Mouse (Mus musculus) lung, postnatal 0 days (tissue): ENCODE measurements around the gene Mylk. TPM values are rescaled to one million over a fixed set of nuclear protein-coding genes. Genes with fewer than 3 reads are reported as not detected.
"Not testable (repeated sequence)": the region's sequence is repeated elsewhere in the genome, so short reads cannot be mapped to it uniquely, and the experiment has no call there.

Source experiments
- ATAC-seq: fragments of 200-750 bp; cut with Nextera tagmentation; 2 replicates; pipeline ENCODE4 v1.8.0; 2017; ENCODE audit warnings: moderate library complexity
- DNase-seq: peaks from one replicate; pipeline ENCODE4 v3.0.0-alpha.2; 2016; ENCODE audit warnings: low spot score
- H3K27ac ChIP-seq: fragments of 300-500 bp; sonication (generic); 2 replicates; pipeline ENCODE4 v1.5.1; 2014; ENCODE audit warnings: antibody characterized with exemption, mild to moderate bottlenecking, low read length, mixed read lengths
- H3K27me3 ChIP-seq: fragments of 300-500 bp; sonication (generic); replicated peaks from 2 replicates; pipeline ENCODE4 v1.6.1; 2014; ENCODE audit warnings: low read length, mixed read lengths; ENCODE audit not compliant: insufficient read depth
- H3K36me3 ChIP-seq: fragments of 300-500 bp; sonication (generic); 2 replicates; pipeline ENCODE4 v1.6.1; 2014; ENCODE audit warnings: low read length, mixed read lengths; ENCODE audit not compliant: insufficient read depth
- H3K4me1 ChIP-seq: fragments of 300-500 bp; sonication (generic); 2 replicates; pipeline ENCODE4 v1.6.1; 2014; ENCODE audit warnings: antibody characterized with exemption, low read depth, low read length, mixed read lengths; ENCODE audit not compliant: insufficient read depth
- H3K4me2 ChIP-seq: fragments of 300-500 bp; sonication (generic); replicated peaks from 2 replicates; pipeline ENCODE4 v1.6.1; 2014; ENCODE audit warnings: low read depth, mild to moderate bottlenecking, low read length, moderate library complexity, mixed read lengths
- H3K4me3 ChIP-seq: fragments of 300-500 bp; sonication (generic); 2 replicates; pipeline ENCODE4 v1.5.1; 2014; ENCODE audit warnings: low read depth, low read length
- H3K9ac ChIP-seq: fragments of 300-500 bp; sonication (generic); replicated peaks from 2 replicates; pipeline ENCODE4 v1.6.1; 2014; ENCODE audit warnings: low read depth, mild to moderate bottlenecking
- H3K9me3 ChIP-seq: fragments of 300-500 bp; sonication (generic); 2 replicates; pipeline ENCODE4 v1.6.1; 2016; ENCODE audit warnings: low read length, mixed read lengths
- CTCF ChIP-seq: IDR thresholded peaks from 2 replicates; pipeline ENCODE4 v1.5.1; 2016; ENCODE audit warnings: antibody characterized with exemption, mild to moderate bottlenecking
- EP300 ChIP-seq: IDR thresholded peaks from 2 replicates; pipeline ENCODE4 v1.6.1; 2016; ENCODE audit warnings: antibody characterized with exemption, mild to moderate bottlenecking, control low read depth
- WGBS: fragments of 180-500 bp; shearing (Covaris S2); extraction: QIAGEN DNeasy Blood & Tissue Kit; methylation state at CpG from one replicate; pipeline ENCODE4 v1.1.7; 2014; 5-methylcytosine and 5-hydroxymethylcytosine counted together
- polyA plus RNA-seq: library from polyadenylated mRNA; unstranded; fragments of >200 nt; fragmentation: Nextera tagmentation; extraction: Ambion mirVana; gene quantifications from 2 replicates; pipeline ENCODE4 v1.2.1, GENCODE M21; 2015

Mylk gene
- polyA plus RNA-seq, 1 experiment from 2014 or later, result 55.7 TPM

- Histone ChIP-seq H3K9me3 (no peaks in the 10 kb centered on the region), H3K27me3 (no peaks in the 10 kb centered on the region), H3K4me3 (no peak overlapping the region), H3K4me1 (no peaks in the 10 kb centered on the region), H3K4me2 (no peak overlapping the region), H3K27ac (no peak overlapping the region), H3K36me3 (no peaks in the 10 kb centered on the region), H3K9ac (no peak overlapping the region)
- ATAC-seq (no peak; the same call in 1 of the 2 replicates), DNase-seq (no peak)
- WGBS, result 51% methylated on average over 5 of the region's 5 CpGs
- no peak for TF ChIP-seq EP300
- no peak for TF ChIP-seq CTCF
Measured at GRCm38 (mm10) chr16:34801222-34801621, 56.2 kb downstream of the Mylk start.

DNA sequence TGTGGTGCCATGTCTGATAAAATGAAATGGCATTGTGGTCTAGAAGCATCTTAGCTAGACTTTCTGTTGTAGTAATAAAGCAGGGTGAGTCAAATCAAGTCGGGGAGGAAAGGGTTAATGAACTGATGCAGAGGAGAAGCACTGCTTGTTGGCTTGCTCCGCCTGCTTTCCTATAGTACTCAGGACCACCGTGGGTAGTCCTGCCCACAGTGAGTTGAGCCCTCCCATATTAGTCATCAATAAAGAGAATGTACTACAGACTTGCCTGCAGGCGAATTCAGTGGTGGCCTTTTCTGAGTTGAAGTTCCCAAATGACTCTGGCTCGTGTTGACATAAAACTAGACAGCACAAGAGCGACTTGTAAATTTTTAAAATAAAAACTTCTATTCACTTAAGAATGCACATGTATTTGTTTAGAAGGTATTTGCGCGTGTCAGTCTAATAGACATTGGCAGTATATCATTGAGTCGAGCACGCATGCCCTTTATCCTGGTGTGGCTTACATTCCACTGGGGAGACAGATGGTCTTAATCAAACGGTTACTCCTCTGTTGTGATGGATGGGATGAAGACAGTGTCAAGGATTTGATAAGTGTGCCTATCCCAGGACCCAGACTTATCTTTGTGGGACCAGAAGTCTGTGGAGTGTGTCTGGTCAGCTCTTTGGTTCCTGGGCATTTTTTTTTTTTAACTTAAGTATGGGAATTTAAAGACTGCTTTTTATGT, 59.4 kb downstream of the Mylk start:
- Histone ChIP-seq H3K4me3 (no peak overlapping the region), H3K27me3 (no peaks in the 10 kb centered on the region), H3K36me3 (no peaks in the 10 kb centered on the region), H3K9me3 (no peaks in the 10 kb centered on the region), H3K9ac (no peak overlapping the region), H3K4me1 (no peaks in the 10 kb centered on the region), H3K4me2 (no peak overlapping the region), H3K27ac (no peak overlapping the region)
- WGBS, result 44% methylated on average over 11 of the region's 11 CpGs
- TF ChIP-seq EP300, result no peak
- no peak for TF ChIP-seq CTCF
- ATAC-seq (no peak), DNase-seq (no peak)

DNA sequence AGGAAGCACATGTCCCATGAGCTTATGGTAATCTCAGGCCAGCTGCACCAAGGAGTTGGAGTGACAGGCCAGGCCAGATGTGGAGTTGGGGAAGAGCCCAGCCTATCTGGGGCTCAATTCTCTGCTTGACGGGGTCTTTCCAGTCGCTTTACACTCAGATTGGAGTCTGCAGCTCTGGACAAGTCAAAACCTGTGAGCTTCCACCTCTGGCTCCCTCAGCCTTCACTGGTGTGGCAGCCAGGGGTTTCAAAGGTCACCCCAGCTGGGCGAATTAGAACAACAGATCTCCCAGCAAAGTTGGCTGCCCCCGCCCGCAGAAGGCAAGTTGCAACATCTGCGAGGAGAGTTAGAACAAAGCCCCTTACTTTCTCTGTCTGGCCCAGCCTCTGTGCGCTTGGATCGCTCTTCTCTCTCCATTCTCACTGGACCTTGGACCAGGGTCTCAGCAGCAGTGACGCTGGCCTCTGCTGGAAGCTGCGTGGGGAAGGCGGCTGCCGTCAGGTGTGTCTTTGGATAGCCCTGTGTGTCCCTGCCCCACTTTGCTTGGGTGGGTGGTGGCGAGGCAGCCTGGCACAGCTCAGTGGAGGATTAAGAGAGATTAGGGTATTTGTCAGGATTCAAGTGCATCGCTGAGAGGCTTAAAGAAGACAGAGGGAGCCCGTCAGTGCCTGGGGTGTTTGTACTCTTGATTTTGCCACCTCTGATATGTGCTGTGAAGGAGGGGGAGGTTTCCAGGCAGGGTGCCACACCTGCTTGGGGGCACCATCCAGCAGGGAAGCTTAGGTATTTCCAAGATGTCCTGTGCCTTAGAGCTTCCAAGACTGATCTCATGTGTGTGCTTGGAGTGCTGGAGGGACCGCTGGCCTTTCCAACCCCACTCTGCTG, 62.1 kb downstream of the Mylk start:
- peak; percentile 72 for DNase-seq
- ATAC-seq, result peak; percentile 63
- TF ChIP-seq CTCF, result no peak
- TF ChIP-seq EP300, result no peak
- Histone ChIP-seq H3K4me1 (no peaks in the 10 kb centered on the region), H3K9me3 (no peaks in the 10 kb centered on the region), H3K9ac (0 out of 2 replicates have a peak overlapping the region, but pooled peaks have one; percentile 26), H3K4me2 (peak overlapping the region; percentile 44), H3K27ac (peak overlapping the region; percentile 85), H3K4me3 (peak overlapping the region; percentile 31), H3K36me3 (no peaks in the 10 kb centered on the region), H3K27me3 (no peaks in the 10 kb centered on the region)
- 33% methylated on average over 16 of the region's 16 CpGs for WGBS

DNA sequence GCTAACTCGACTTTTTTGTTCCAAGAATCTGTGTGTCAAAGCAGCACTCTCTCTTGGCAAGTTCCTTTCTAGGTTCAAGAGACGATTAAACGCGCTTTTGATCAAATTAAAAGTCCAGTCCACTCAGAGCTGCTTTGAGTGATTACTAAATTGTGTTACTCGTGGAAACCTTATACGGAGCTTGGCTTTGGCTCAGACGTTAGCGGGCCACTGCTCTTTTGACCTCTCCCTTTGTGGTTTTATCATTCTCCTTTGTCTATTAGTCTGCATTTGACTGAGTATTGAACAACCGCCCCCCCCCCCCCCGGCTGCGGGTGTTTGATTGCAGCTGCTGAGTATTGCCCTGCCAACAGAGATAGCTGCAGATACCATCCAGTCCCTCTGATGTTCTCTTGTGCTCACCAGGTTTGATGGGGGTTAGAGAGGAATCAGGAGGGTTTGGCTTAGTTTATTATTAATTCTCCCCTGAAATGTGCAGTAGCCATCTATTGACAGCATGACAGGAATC, 62.8 kb downstream of the Mylk start:
- no peaks in the 10 kb centered on the region for H3K36me3 ChIP-seq
- no peaks in the 10 kb centered on the region for H3K9me3 ChIP-seq
- 20% methylated on average over 10 of the region's 11 CpGs for WGBS
- H3K4me2 ChIP-seq, result peak overlapping the region; percentile 44
- H3K4me3 ChIP-seq, result peak overlapping the region; percentile 31
- H3K4me1 ChIP-seq, result no peaks in the 10 kb centered on the region
- 0 out of 2 replicates have a peak overlapping the region, but pooled peaks have one; percentile 26 for H3K9ac ChIP-seq
- H3K27ac ChIP-seq, result peak overlapping the region; percentile 85
- DNase-seq (peak; percentile 14), ATAC-seq (no peak)
- no peaks in the 10 kb centered on the region for H3K27me3 ChIP-seq
- no peak for TF ChIP-seq CTCF
- TF ChIP-seq EP300, result no peak

- H3K36me3 ChIP-seq, result no peaks in the 10 kb centered on the region
- H3K9ac ChIP-seq, result no peak overlapping the region
- 44% methylated on average over 2 of the region's 2 CpGs for WGBS
- H3K9me3 ChIP-seq, result no peaks in the 10 kb centered on the region
- no peaks in the 10 kb centered on the region for H3K27me3 ChIP-seq
- peak; percentile 65 for ATAC-seq
- H3K4me2 ChIP-seq, result no peak overlapping the region
- TF ChIP-seq EP300, result no peak
- TF ChIP-seq CTCF, result no peak
- H3K27ac ChIP-seq, result no peak overlapping the region
- H3K4me3 ChIP-seq, result no peak overlapping the region
- H3K4me1 ChIP-seq, result no peaks in the 10 kb centered on the region
- DNase-seq, result peak; percentile 58
Measured at GRCm38 (mm10) chr16:34812165-34812564, 67.2 kb downstream of the Mylk start.

- not testable (repeated sequence) for DNase-seq, H3K9me3 ChIP-seq, H3K4me3 ChIP-seq, ATAC-seq, H3K36me3 ChIP-seq, H3K9ac ChIP-seq, H3K4me1 ChIP-seq, H3K27me3 ChIP-seq, H3K4me2 ChIP-seq, H3K27ac ChIP-seq
Measured at GRCm38 (mm10) chr16:34813161-34813560, 68.2 kb downstream of the Mylk start.
